15 mouse cellular contexts compared by ENCODE assay signal in genomic region chr2:59622514-59623139, GRCm38 (mm10). TPM values are rescaled to one million over a fixed set of nuclear protein-coding genes. Genes with fewer than 3 reads are reported as not detected.
DNase-seq lines count a peak whose midpoint lies in the region; ATAC-seq and TF ChIP-seq lines count a peak whose summit lies in the region.
"Had no signal": no experiment of that assay in that cellular context is flagged by ENCODE, and none has a peak within 500 bp of the region (broad histone marks: within the 10 kb centered on the region; RNA-seq: fewer than 3 reads in every experiment).

No protein-coding gene starts in this region.

- H3K4me2 ChIP-seq in heart, embryonic 15.5 days = peak overlapping the region; percentile 42
- no peak overlapping the region for H3K4me2 ChIP-seq in lung, embryonic 14.5 days
- H3K4me2 ChIP-seq in limb, embryonic 13.5 days (replicated peaks) = no peak overlapping the region
- H3K4me2 ChIP-seq: forebrain, embryonic 13.5 days; neural tube, embryonic 15.5 days had no signal

- H3K9me3 ChIP-seq in heart, embryonic 15.5 days (replicated peaks) = no peaks in the 10 kb centered on the region
- H3K9me3 ChIP-seq in lung, embryonic 14.5 days (ENCODE audit: low read depth, low read length) = no peaks in the 10 kb centered on the region
- no peaks in the 10 kb centered on the region for H3K9me3 ChIP-seq in limb, embryonic 13.5 days
- H3K9me3 ChIP-seq: forebrain, embryonic 13.5 days; neural tube, embryonic 15.5 days had no signal

- TF ChIP-seq POLR2A in heart, adult 2 months (IDR thresholded peaks at IDR 0.05; ENCODE audit: insufficient read depth, low read depth, low read length) = no peak

- H3K36me3 ChIP-seq in heart, embryonic 15.5 days = no peaks in the 10 kb centered on the region
- H3K36me3 ChIP-seq in heart, adult 2 months (ENCODE audit: control insufficient read depth, insufficient read depth, low read length) = peaks cover 8% of the 10 kb centered on the region
- H3K36me3 ChIP-seq in lung, embryonic 14.5 days (ENCODE audit: insufficient read depth) = 0 out of 2 replicates have a peak, but pooled peaks cover 4% of the 10 kb centered on the region
- H3K36me3 ChIP-seq in limb, embryonic 13.5 days = peaks cover 10% of the 10 kb centered on the region; the same call in 1 of the 2 replicates
- H3K36me3 ChIP-seq: neural tube, embryonic 15.5 days had no signal

- peak overlapping the region; percentile 77 for H3K27ac ChIP-seq in heart, embryonic 15.5 days
- H3K27ac ChIP-seq in heart, adult 2 months = no peak overlapping the region
- no peak overlapping the region for H3K27ac ChIP-seq in lung, embryonic 14.5 days (ENCODE audit: low read depth)
- no peak overlapping the region for H3K27ac ChIP-seq in limb, embryonic 13.5 days
- H3K27ac ChIP-seq: forebrain, embryonic 13.5 days; neural tube, embryonic 15.5 days had no signal

- DNase-seq in heart, adult 2 months = no peak
- DNase-seq in lung, embryonic 14.5 days = peak; percentile 58
- DNase-seq in lung, postnatal 25 days (ENCODE audit: low spot score) = no peak
- peak; percentile 69 for DNase-seq in embryo, embryonic 11 days
- DNase-seq in layer of hippocampus, adult 9-11 months = no peak
- DNase-seq in thymus, postnatal 25 days = no peak
- DNase-seq: adrenal gland, postnatal 14 days; gastrocnemius, postnatal 10 days; right cerebral cortex, postnatal 14 days had no signal

- intact Hi-C loops in heart, adult 2 months (cut with DNase I) = no loop called here

- H3K4me3 ChIP-seq in heart, embryonic 15.5 days = no peak overlapping the region
- H3K4me3 ChIP-seq in heart, adult 2 months = no peak overlapping the region
- no peak overlapping the region for H3K4me3 ChIP-seq in lung, embryonic 14.5 days (ENCODE audit: low read depth, low read length)
- H3K4me3 ChIP-seq in limb, embryonic 13.5 days = no peak overlapping the region
- H3K4me3 ChIP-seq: forebrain, embryonic 13.5 days; neural tube, embryonic 15.5 days had no signal

- ATAC-seq in heart, embryonic 15.5 days (replicated peaks; ENCODE audit: insufficient number of reproducible peaks, insufficient read depth, low FRiP score, low read depth) = peak; percentile 89
- peak; percentile 53; the same call in 1 of the 2 replicates for ATAC-seq in lung, embryonic 14.5 days (ENCODE audit: insufficient read depth)
- ATAC-seq in limb, embryonic 13.5 days (ENCODE audit: low FRiP score, low read depth) = 0 out of 2 replicates have a peak, but pooled peaks have one; percentile 24
- ATAC-seq: forebrain, embryonic 13.5 days; hindbrain, embryonic 16.5 days; Patski had no signal

- WGBS in heart, embryonic 15.5 days = 11% methylated on average over 6 of the region's 6 CpGs
- WGBS in heart, adult 2 months = 19% methylated on average over 6 of the region's 6 CpGs
- 25% methylated on average over 6 of the region's 6 CpGs for WGBS in lung, embryonic 14.5 days
- 14% methylated on average over 6 of the region's 6 CpGs for WGBS in limb, embryonic 13.5 days

- no peak for TF ChIP-seq EP300 in heart, adult 2 months (IDR thresholded peaks at IDR 0.05; ENCODE audit: insufficient read depth, low read depth, low read length)

- H3K4me1 ChIP-seq in heart, embryonic 15.5 days (replicated peaks) = peaks cover 48% of the 10 kb centered on the region
- peaks cover 14% of the 10 kb centered on the region for H3K4me1 ChIP-seq in heart, adult 2 months (ENCODE audit: control insufficient read depth, insufficient read depth, low read length)
- H3K4me1 ChIP-seq in lung, embryonic 14.5 days (ENCODE audit: insufficient read depth) = peaks cover 11% of the 10 kb centered on the region
- H3K4me1 ChIP-seq in limb, embryonic 13.5 days = peaks cover 37% of the 10 kb centered on the region
- H3K4me1 ChIP-seq: neural tube, embryonic 15.5 days had no signal

- no peak overlapping the region for H3K9ac ChIP-seq in heart, embryonic 15.5 days
- H3K9ac ChIP-seq in heart, adult 2 months (ENCODE audit: low read depth, low read length) = no peak overlapping the region
- no peak overlapping the region for H3K9ac ChIP-seq in lung, embryonic 14.5 days
- no peak overlapping the region for H3K9ac ChIP-seq in limb, embryonic 13.5 days
- H3K9ac ChIP-seq: forebrain, embryonic 13.5 days; neural tube, embryonic 15.5 days had no signal

- TF ChIP-seq CTCF in heart, adult 2 months (IDR thresholded peaks at IDR 0.05) = no peak
- no peak for TF ChIP-seq CTCF in lung, embryonic 14.5 days (IDR thresholded peaks at IDR 0.05; ENCODE audit: low read depth)

- peaks cover 19% of the 10 kb centered on the region for H3K79me2 ChIP-seq in heart, adult 2 months (replicated peaks; ENCODE audit: control insufficient read depth, insufficient read depth, low read length)

- no peaks in the 10 kb centered on the region for H3K27me3 ChIP-seq in heart, embryonic 15.5 days
- H3K27me3 ChIP-seq in heart, adult 2 months (ENCODE audit: control insufficient read depth, insufficient read depth, low read length) = no peaks in the 10 kb centered on the region
- H3K27me3 ChIP-seq in lung, embryonic 14.5 days (ENCODE audit: insufficient read depth, low read length) = no peaks in the 10 kb centered on the region
- no peaks in the 10 kb centered on the region for H3K27me3 ChIP-seq in limb, embryonic 13.5 days
- H3K27me3 ChIP-seq: forebrain, embryonic 13.5 days; neural tube, embryonic 15.5 days; Patski had no signal

RNA-seq across cellular contexts. Expression of gene Tanc1, which starts 10.8 kb away (rescaled TPM):
- polyA plus RNA-seq in heart, embryonic 15.5 days (2015; fragmentation: Nextera tagmentation; extraction: Ambion mirVana) = 22.9 and 27.9 TPM in 2 replicates
- 10 to 100 TPM; 25.6 to 26.2 TPM for total RNA-seq in heart, adult 2 months (2021)
- 8.1 and 13.9 TPM in 2 replicates for polyA plus RNA-seq in heart, adult 2 months (2012; rRNA removed)
- 28.8 and 31.0 TPM in 2 replicates for polyA plus RNA-seq in lung, embryonic 14.5 days (2014; fragmentation: Nextera tagmentation; extraction: Ambion mirVana)
- 42.1 and 45.2 TPM in 2 replicates for polyA plus RNA-seq in limb, embryonic 13.5 days (2015; fragmentation: Nextera tagmentation; extraction: Ambion mirVana)

Comparison
In these comparisons a context has a peak if more than half of its experiments do, and no peak if none do; other contexts are left out.
1. DNase-seq: peak in lung, embryonic 14.5 days (single experiment) and embryo, embryonic 11 days (single experiment); none in heart, adult 2 months (0 of 2), lung, postnatal 25 days (single experiment), layer of hippocampus, adult 9-11 months (single experiment) and thymus, postnatal 25 days (single experiment).
2. ATAC-seq: peak in every context shown above with its lines; median percentile 89 in heart, embryonic 15.5 days; 53 in lung, embryonic 14.5 days; 24 in limb, embryonic 13.5 days.